Mouse (Mus musculus): ENCODE measurements at regions not wholly inside any gene's neighbourhood (a gene's known extent, or its start where the extent isn't known, plus 50 kb on each side); places are given as distances from the start of the nearest gene placed in this dataset.
"Not testable (repeated sequence)": the region's sequence is repeated elsewhere in the genome, so short reads cannot be mapped to it uniquely, and the experiment has no call there.

GRCm38 (mm10) chr16:30190935-30191514 lies 76.3 kb downstream of the Cpn2 start:
- DNase-seq (ENCODE audit: low read depth): no peak

- no peak for DNase-seq (ENCODE audit: low read depth)
These were observed 73.7 kb downstream of the Cpn2 start for GRCm38 (mm10) chr16:30193294-30194261.

GRCm38 (mm10) chr16:30194836-30195235 lies 72.5 kb downstream of the Cpn2 start:
- DNase-seq (ENCODE audit: low read depth): no peak

- DNase-seq (ENCODE audit: low read depth): not testable (repeated sequence)
These were observed 71.4 kb downstream of the Cpn2 start for GRCm38 (mm10) chr16:30195859-30196258.

- DNase-seq (ENCODE audit: low read depth): no peak
These were observed 69.9 kb downstream of the Cpn2 start for GRCm38 (mm10) chr16:30197351-30197750.

GRCm38 (mm10) chr16:30199836-30200235 lies 67.5 kb downstream of the Cpn2 start:
- no peak for DNase-seq (ENCODE audit: low read depth)

GRCm38 (mm10) chr16:30204144-30204543 lies 63.2 kb downstream of the Cpn2 start:
- DNase-seq (ENCODE audit: low read depth): no peak

- DNase-seq (ENCODE audit: low read depth): no peak
These were observed 61.9 kb downstream of the Cpn2 start for GRCm38 (mm10) chr16:30205314-30205815.

- DNase-seq (ENCODE audit: low read depth): no peak
These were observed 61.4 kb downstream of the Cpn2 start for GRCm38 (mm10) chr16:30205816-30206356.

Measured in 416B (cell line).